In the genomic region with DNA sequence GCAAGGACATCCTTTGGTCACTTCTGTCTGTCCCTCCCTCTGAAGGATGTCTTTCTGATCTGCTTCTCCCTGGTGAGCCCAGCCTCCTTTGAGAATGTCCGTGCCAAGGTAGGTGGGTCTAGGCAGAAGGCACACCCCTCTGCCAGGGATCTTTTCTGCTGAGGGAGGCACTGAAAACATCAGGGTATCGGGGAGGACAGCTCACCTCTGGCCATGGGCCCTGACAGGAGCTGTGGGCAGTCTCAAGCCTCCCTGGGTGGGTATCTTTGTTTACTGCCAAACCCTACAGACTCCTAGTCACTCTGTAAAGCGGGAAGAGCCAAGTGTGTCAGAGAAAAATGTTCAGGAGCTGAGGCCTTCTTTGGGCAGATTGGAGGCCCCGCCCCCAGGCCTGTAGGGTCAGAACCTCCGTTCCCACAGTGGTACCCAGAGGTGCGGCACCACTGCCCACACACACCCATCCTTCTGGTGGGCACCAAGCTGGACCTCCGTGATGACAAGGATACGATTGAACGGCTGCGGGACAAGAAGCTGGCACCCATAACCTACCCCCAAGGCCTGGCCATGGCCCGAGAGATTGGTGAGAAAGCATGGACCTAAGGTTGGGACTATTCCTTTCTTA, we compare ENCODE assay signal across 11 mouse cellular contexts. TPM values are rescaled to one million over a fixed set of nuclear protein-coding genes. Genes with fewer than 3 reads are reported as not detected.
DNase-seq lines count a peak whose midpoint lies in the region; ATAC-seq lines count a peak whose summit lies in the region.
"Had no signal": no experiment of that assay in that cellular context is flagged by ENCODE, and none has a peak within 500 bp of the region (broad histone marks: within the 10 kb centered on the region; RNA-seq: fewer than 3 reads in every experiment).

No protein-coding gene starts in this region.

- no peak overlapping the region for H3K4me2 ChIP-seq in forebrain, embryonic 11.5 days (ENCODE audit: low read depth, low read length, severe bottlenecking)
- H3K4me2 ChIP-seq in stomach, embryonic 16.5 days (ENCODE audit: low read depth, low read length) = no peak overlapping the region

- no peak for ATAC-seq in forebrain, embryonic 11.5 days (replicated peaks; ENCODE audit: low FRiP score)
- ATAC-seq in stomach, embryonic 16.5 days (ENCODE audit: insufficient read depth, low FRiP score) = no peak
- ATAC-seq in megakaryocyte progenitor cell, adult 5-6 weeks (replicated peaks; ENCODE audit: poor library complexity) = no peak
- ATAC-seq: Patski had no signal

- peak overlapping the region; percentile 71; the same call in 1 of the 2 replicates for H3K4me3 ChIP-seq in forebrain, embryonic 10.5 days
- no peak overlapping the region for H3K4me3 ChIP-seq in forebrain, embryonic 11.5 days (ENCODE audit: low read depth, low read length)
- H3K4me3 ChIP-seq in limb, embryonic 10.5 days = 0 out of 2 replicates have a peak overlapping the region, but pooled peaks have one; percentile 1
- H3K4me3 ChIP-seq in stomach, embryonic 16.5 days (replicated peaks; ENCODE audit: low read length) = peak overlapping the region; percentile 64; the same call in 1 of the 2 replicates

- no peak for DNase-seq in forebrain, embryonic 10.5 days (ENCODE audit: extremely low spot score, low spot score)
- DNase-seq in forebrain, embryonic 11.5 days (ENCODE audit: low spot score) = no peak
- DNase-seq in testis, postnatal 10 days (ENCODE audit: low spot score) = peak; percentile 52
- DNase-seq in testis, postnatal 14 days (ENCODE audit: low spot score) = no peak
- no peak for DNase-seq in limb, embryonic 10.5 days (ENCODE audit: low spot score)
- DNase-seq in gastrocnemius, postnatal 14 days = no peak
- DNase-seq: cerebellum, postnatal 36 days had no signal

- WGBS in forebrain, embryonic 10.5 days = 90% methylated on average over 11 of the region's 11 CpGs
- 85% methylated on average over 11 of the region's 11 CpGs for WGBS in forebrain, embryonic 11.5 days
- WGBS in limb, embryonic 10.5 days = 89% methylated on average over 11 of the region's 11 CpGs
- WGBS in stomach, embryonic 16.5 days = 84% methylated on average over 11 of the region's 11 CpGs

- H3K9me3 ChIP-seq in forebrain, embryonic 10.5 days = no peaks in the 10 kb centered on the region
- H3K9me3 ChIP-seq in forebrain, embryonic 11.5 days (ENCODE audit: control insufficient read depth, low read length) = no peaks in the 10 kb centered on the region
- H3K9me3 ChIP-seq in limb, embryonic 10.5 days (replicated peaks) = no peaks in the 10 kb centered on the region
- no peaks in the 10 kb centered on the region for H3K9me3 ChIP-seq in stomach, embryonic 16.5 days (replicated peaks; ENCODE audit: control insufficient read depth, low read length)

- peaks cover 67% of the 10 kb centered on the region for H3K27me3 ChIP-seq in forebrain, embryonic 10.5 days (ENCODE audit: poor library complexity, severe bottlenecking)
- H3K27me3 ChIP-seq in forebrain, embryonic 11.5 days (ENCODE audit: control insufficient read depth, insufficient read depth, low read length) = peaks cover 10% of the 10 kb centered on the region
- peaks cover 55% of the 10 kb centered on the region for H3K27me3 ChIP-seq in limb, embryonic 10.5 days (ENCODE audit: low read depth, poor library complexity, severe bottlenecking)
- H3K27me3 ChIP-seq in stomach, embryonic 16.5 days (ENCODE audit: control insufficient read depth, insufficient read depth, low read length) = no peaks in the 10 kb centered on the region
- H3K27me3 ChIP-seq: Patski had no signal

- H3K9ac ChIP-seq in forebrain, embryonic 11.5 days (ENCODE audit: low read length) = no peak overlapping the region
- H3K9ac ChIP-seq in stomach, embryonic 16.5 days (ENCODE audit: low read length) = no peak overlapping the region

- H3K4me1 ChIP-seq in forebrain, embryonic 10.5 days = peaks cover 46% of the 10 kb centered on the region
- H3K4me1 ChIP-seq in forebrain, embryonic 11.5 days (replicated peaks; ENCODE audit: control insufficient read depth, insufficient read depth, low read length) = peaks cover 12% of the 10 kb centered on the region
- H3K4me1 ChIP-seq in limb, embryonic 10.5 days = peaks cover 46% of the 10 kb centered on the region
- peaks cover 15% of the 10 kb centered on the region for H3K4me1 ChIP-seq in stomach, embryonic 16.5 days (ENCODE audit: control insufficient read depth, insufficient read depth, low read length)

- no peak overlapping the region for H3K27ac ChIP-seq in forebrain, embryonic 10.5 days
- H3K27ac ChIP-seq in forebrain, embryonic 11.5 days (ENCODE audit: low read depth, low read length) = no peak overlapping the region
- no peak overlapping the region for H3K27ac ChIP-seq in limb, embryonic 10.5 days
- H3K27ac ChIP-seq in stomach, embryonic 16.5 days (ENCODE audit: low read length) = no peak overlapping the region
- H3K27ac ChIP-seq: macrophage had no signal

- intact Hi-C loops in gastrocnemius, postnatal 14 days (cut with DNase I; ENCODE audit: low total_unique reads) = no loop called here

- peaks cover 30% of the 10 kb centered on the region for H3K36me3 ChIP-seq in forebrain, embryonic 10.5 days (replicated peaks)
- H3K36me3 ChIP-seq in forebrain, embryonic 11.5 days (ENCODE audit: control insufficient read depth, insufficient read depth, low read length) = no peaks in the 10 kb centered on the region; the same call in 1 of the 2 replicates
- H3K36me3 ChIP-seq in limb, embryonic 10.5 days = peaks cover 29% of the 10 kb centered on the region
- no peaks in the 10 kb centered on the region; the same call in none of the 2 replicates for H3K36me3 ChIP-seq in stomach, embryonic 16.5 days (ENCODE audit: control insufficient read depth, insufficient read depth, low read length)

RNA-seq across cellular contexts. Expression of gene Rac3, which starts 1.6 kb away (rescaled TPM):
- polyA plus RNA-seq in forebrain, embryonic 10.5 days (2016; fragmentation: Nextera tagmentation; extraction: Ambion mirVana) = 23.8 and 28.4 TPM in 2 replicates
- 7.5 and 10.6 TPM in 2 replicates for polyA plus RNA-seq in forebrain, embryonic 11.5 days (2014; fragmentation: Nextera tagmentation; extraction: Ambion mirVana)
- 25.4 and 28.8 TPM in 2 replicates for polyA plus RNA-seq in limb, embryonic 10.5 days (2016; fragmentation: Nextera tagmentation; extraction: Ambion mirVana)
- 34.6 and 35.3 TPM in 2 replicates for polyA plus RNA-seq in stomach, embryonic 16.5 days (2015; fragmentation: Nextera tagmentation; extraction: Ambion mirVana)
- 0.44 and 0.76 TPM in 2 replicates for total RNA-seq in megakaryocyte progenitor cell, adult 5-6 weeks (2015)
- total RNA-seq in megakaryocyte progenitor cell, adult 5-6 weeks (2017) = 0.25 TPM in 1 of 2 replicates, not detected in the other
- total RNA-seq in gastrocnemius, postnatal 14 days (2021) = 1 to 10 TPM; 1.5 to 1.9 TPM

RNA-seq across cellular contexts. Expression of gene Dcxr, which starts 4.2 kb away (rescaled TPM):
- 13.3 and 14.8 TPM in 2 replicates for polyA plus RNA-seq in forebrain, embryonic 10.5 days (2016; fragmentation: Nextera tagmentation; extraction: Ambion mirVana)
- 10.8 and 11.8 TPM in 2 replicates for polyA plus RNA-seq in forebrain, embryonic 11.5 days (2014; fragmentation: Nextera tagmentation; extraction: Ambion mirVana)
- polyA plus RNA-seq in limb, embryonic 10.5 days (2016; fragmentation: Nextera tagmentation; extraction: Ambion mirVana) = 14.0 and 15.9 TPM in 2 replicates
- polyA plus RNA-seq in stomach, embryonic 16.5 days (2015; fragmentation: Nextera tagmentation; extraction: Ambion mirVana) = 43.0 and 46.0 TPM in 2 replicates
- total RNA-seq in megakaryocyte progenitor cell, adult 5-6 weeks (2015) = 16.3 and 18.7 TPM in 2 replicates
- total RNA-seq in megakaryocyte progenitor cell, adult 5-6 weeks (2017) = 16.5 and 17.1 TPM in 2 replicates
- total RNA-seq in gastrocnemius, postnatal 14 days (2021) = 1 to 10 TPM; 5.4 to 6.2 TPM

RNA-seq across cellular contexts. Expression of gene Cbr2, which starts 9.0 kb away (rescaled TPM):
- polyA plus RNA-seq in forebrain, embryonic 10.5 days (2016; fragmentation: Nextera tagmentation; extraction: Ambion mirVana) = 1.1 and 1.3 TPM in 2 replicates
- polyA plus RNA-seq in forebrain, embryonic 11.5 days (2014; fragmentation: Nextera tagmentation; extraction: Ambion mirVana) = 1.8 TPM in 1 of 2 replicates, not detected in the other
- 15.2 and 16.3 TPM in 2 replicates for polyA plus RNA-seq in limb, embryonic 10.5 days (2016; fragmentation: Nextera tagmentation; extraction: Ambion mirVana)
- polyA plus RNA-seq in stomach, embryonic 16.5 days (2015; fragmentation: Nextera tagmentation; extraction: Ambion mirVana) = 112 and 150 TPM in 2 replicates
- not detected in 2 replicates for total RNA-seq in megakaryocyte progenitor cell, adult 5-6 weeks (2015)
- 1.3 TPM in 1 of 2 replicates, not detected in the other for total RNA-seq in megakaryocyte progenitor cell, adult 5-6 weeks (2017)
- 10 to 100 TPM; 10.6 to 14.4 TPM for total RNA-seq in gastrocnemius, postnatal 14 days (2021)

RNA-seq across cellular contexts. Expression of gene Lrrc45, which starts 9.1 kb away (rescaled TPM):
- polyA plus RNA-seq in forebrain, embryonic 10.5 days (2016; fragmentation: Nextera tagmentation; extraction: Ambion mirVana) = 51.9 and 59.2 TPM in 2 replicates
- 53.3 and 54.4 TPM in 2 replicates for polyA plus RNA-seq in forebrain, embryonic 11.5 days (2014; fragmentation: Nextera tagmentation; extraction: Ambion mirVana)
- polyA plus RNA-seq in limb, embryonic 10.5 days (2016; fragmentation: Nextera tagmentation; extraction: Ambion mirVana) = 52.8 and 60.8 TPM in 2 replicates
- polyA plus RNA-seq in stomach, embryonic 16.5 days (2015; fragmentation: Nextera tagmentation; extraction: Ambion mirVana) = 59.1 and 62.9 TPM in 2 replicates
- 10.6 and 11.0 TPM in 2 replicates for total RNA-seq in megakaryocyte progenitor cell, adult 5-6 weeks (2015)
- total RNA-seq in megakaryocyte progenitor cell, adult 5-6 weeks (2017) = 37.6 and 42.3 TPM in 2 replicates
- 1 to 10 TPM; 5.2 to 5.4 TPM for total RNA-seq in gastrocnemius, postnatal 14 days (2021)

RNA-seq across cellular contexts. Expression of gene Cenpx, which starts 9.3 kb away (rescaled TPM):
- 118 and 133 TPM in 2 replicates for polyA plus RNA-seq in forebrain, embryonic 10.5 days (2016; fragmentation: Nextera tagmentation; extraction: Ambion mirVana)
- 121 and 130 TPM in 2 replicates for polyA plus RNA-seq in forebrain, embryonic 11.5 days (2014; fragmentation: Nextera tagmentation; extraction: Ambion mirVana)
- 122 and 123 TPM in 2 replicates for polyA plus RNA-seq in limb, embryonic 10.5 days (2016; fragmentation: Nextera tagmentation; extraction: Ambion mirVana)
- 138 and 153 TPM in 2 replicates for polyA plus RNA-seq in stomach, embryonic 16.5 days (2015; fragmentation: Nextera tagmentation; extraction: Ambion mirVana)
- 116 and 136 TPM in 2 replicates for total RNA-seq in megakaryocyte progenitor cell, adult 5-6 weeks (2015)
- total RNA-seq in megakaryocyte progenitor cell, adult 5-6 weeks (2017) = 100 and 106 TPM in 2 replicates
- 10 to 100 TPM; 25.7 to 33.3 TPM for total RNA-seq in gastrocnemius, postnatal 14 days (2021)
